Mouse (Mus musculus) left cerebral cortex, adult 2 months (tissue): ENCODE data around the gene Ivd. TPM values are rescaled to one million over a fixed set of nuclear protein-coding genes. Genes with fewer than 3 reads are reported as not detected.

Source experiments
- DNase-seq, 2 experiments: peaks; one replicate each; pipeline ENCODE4 v3.0.0; 2021 to 2022; ENCODE audit warnings: low spot score in 2 of 2, mixed read lengths in 1 of 2; ENCODE audit errors: extremely low spot score in 1 of 2
- H3K27ac ChIP-seq: fragments of 200-600 bp; 2 replicates; pipeline ENCODE4 v1.8.1; 2022
- H3K4me3 ChIP-seq: fragments of 200-600 bp; 2 replicates; pipeline ENCODE4 v1.8.1; 2022
- CTCF ChIP-seq: fragments of 200-600 bp; IDR thresholded peaks from 2 replicates; pipeline ENCODE4 v1.8.1; 2022; ENCODE audit warnings: antibody characterized with exemption, mild to moderate bottlenecking, moderate library complexity
- intact Hi-C: fragments of 180-260 bp; cut with DNase I; formaldehyde crosslinking; loops from one replicate; pipeline ENCODE4 v1.15.1; 2025
- long read RNA-seq, 2 experiments: library from polyadenylated mRNA; stranded (forward); transcript quantifications; one replicate each; pipeline ENCODE4 v2.0.0; 2021; ENCODE audit warnings: borderline mapping rate in 2 of 2
- total RNA-seq, 2 experiments: library from RNA; stranded (reverse); gene quantifications; 2 replicates each; pipeline ENCODE4 v1.2.3; 2021

Ivd gene
- 10 to 100 TPM; 72.2 to 73.7 TPM for total RNA-seq
- long read RNA-seq, experiment 1, transcript Ivd-201 (12 exons, 3,665 nt): major isoform, 53 of 63 reads
- long read RNA-seq, experiment 1, partial matches to known transcripts: 7 of 63 reads
- long read RNA-seq, experiment 1, other reads (novel, unspliced or antisense): 3 of 63 reads
- long read RNA-seq, experiment 2, transcript Ivd-201 (12 exons, 3,665 nt): major isoform, 34 of 42 reads
- long read RNA-seq, experiment 2, partial matches to known transcripts: 1 of 42 reads
- long read RNA-seq, experiment 2, other reads (novel, unspliced or antisense): 7 of 42 reads

GRCm38 (mm10) chr2:118861454-118862339 is at the start of gene Ivd:
TSS of gene Ivd (plus strand) at chr2:118861954.
- Histone ChIP-seq H3K4me3 (peak within 1 kb of the TSS; percentile 73), H3K27ac (peak within 1 kb of the TSS; percentile 75)
- no peak for TF ChIP-seq CTCF
- intact Hi-C loops: loop anchor here (5.0 kb wide), 2 partner anchors 49 to 114 kb away; partner anchors contain the start of genes Inafm2 and Knstrn
- DNase-seq: peak; percentile 83 to 91

- TF ChIP-seq CTCF: no peak
- intact Hi-C loops: loop anchor here (5.0 kb wide), 1 partner anchor 50 kb away; the partner anchor contains the start of gene Ivd
- DNase-seq: no peak
These were observed 49.0 kb upstream of the Ivd start for GRCm38 (mm10) chr2:118812724-118813123.

GRCm38 (mm10) chr2:118813981-118814836 is 47.5 kb upstream of the Ivd start, which contains the start of gene Knstrn:
TSS of gene Knstrn (plus strand) at chr2:118814003.
- intact Hi-C loops: loop anchor here (5.0 kb wide), 1 partner anchor 48 kb away; the partner anchor contains the start of gene Ivd
- DNase-seq: peak; percentile 81 to 82

More at GRCm38 (mm10) chr2:118812724-118813123, 49.0 kb upstream of the Ivd start:
- Histone ChIP-seq H3K4me3 (no peak overlapping the region), H3K27ac (no peak overlapping the region)

GRCm38 (mm10) chr2:118822800-118823199 is 39.0 kb upstream of the Ivd start:
- Histone ChIP-seq H3K27ac (no peak overlapping the region), H3K4me3 (no peak overlapping the region)
- no peak for TF ChIP-seq CTCF
- intact Hi-C loops: no loop called here
- no peak for DNase-seq

More at GRCm38 (mm10) chr2:118813981-118814836, 47.5 kb upstream of the Ivd start, which contains the start of gene Knstrn:
- Histone ChIP-seq H3K4me3 (peak within 1 kb of the TSS; percentile 57), H3K27ac (no peak within 1 kb of the TSS)
- no peak for TF ChIP-seq CTCF

- Histone ChIP-seq H3K27ac (no peak overlapping the region), H3K4me3 (no peak overlapping the region)
- intact Hi-C loops: no loop called here
- no peak for DNase-seq
- TF ChIP-seq CTCF: no peak
These were observed 37.4 kb upstream of the Ivd start for GRCm38 (mm10) chr2:118824396-118824795.

- intact Hi-C loops: no loop called here
- no peak overlapping the region for H3K27ac ChIP-seq
- H3K4me3 ChIP-seq: no peak overlapping the region
- no peak for TF ChIP-seq CTCF
- no peak for DNase-seq
These were observed 32.7 kb upstream of the Ivd start for GRCm38 (mm10) chr2:118829096-118829495.

- intact Hi-C loops: no loop called here
- H3K4me3 ChIP-seq: no peak overlapping the region
- no peak overlapping the region for H3K27ac ChIP-seq
- DNase-seq: no peak
- TF ChIP-seq CTCF: no peak
These were observed 27.7 kb upstream of the Ivd start for GRCm38 (mm10) chr2:118834061-118834460.

GRCm38 (mm10) chr2:118835115-118835514 is 26.6 kb upstream of the Ivd start:
- TF ChIP-seq CTCF: no peak
- intact Hi-C loops: no loop called here
- H3K4me3 ChIP-seq: no peak overlapping the region
- H3K27ac ChIP-seq: no peak overlapping the region
- DNase-seq: no peak

GRCm38 (mm10) chr2:118838330-118838729 is 23.4 kb upstream of the Ivd start:
- no peak for TF ChIP-seq CTCF
- no peak for DNase-seq
- Histone ChIP-seq H3K27ac (no peak overlapping the region), H3K4me3 (no peak overlapping the region)
- intact Hi-C loops: no loop called here

- Histone ChIP-seq H3K4me3 (no peak overlapping the region), H3K27ac (no peak overlapping the region)
- TF ChIP-seq CTCF: no peak
- intact Hi-C loops: no loop called here
- no peak for DNase-seq
These were observed 20.6 kb upstream of the Ivd start for GRCm38 (mm10) chr2:118841186-118841585.

- H3K4me3 ChIP-seq: no peak overlapping the region
- no peak for TF ChIP-seq CTCF
- no peak overlapping the region for H3K27ac ChIP-seq
- DNase-seq: no peak
- intact Hi-C loops: no loop called here
These were observed 20.0 kb upstream of the Ivd start for GRCm38 (mm10) chr2:118841774-118842173.
